ENCODE assay signal across 28 mouse cellular contexts in the genomic region with DNA sequence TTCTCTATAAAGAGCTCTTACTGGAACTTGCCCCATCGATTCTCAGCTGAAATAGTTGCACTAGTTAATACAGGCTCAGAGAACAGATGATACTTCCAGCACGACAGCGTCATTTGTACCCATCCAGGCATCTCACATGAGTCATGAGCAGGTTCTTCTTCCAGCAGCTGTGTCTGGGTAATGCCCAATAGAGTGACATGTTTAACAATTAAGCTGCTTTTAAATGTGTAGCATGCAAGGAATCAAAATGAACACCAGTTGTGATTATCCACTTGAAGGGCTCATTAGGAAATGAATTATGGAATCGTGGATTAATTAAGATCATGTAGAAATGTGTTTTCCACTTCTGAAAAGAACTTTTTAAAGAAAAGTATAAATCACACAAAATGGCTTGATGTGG.
A peak's percentile ranks its signal among the peaks of the same experiment; 100 is the strongest.
DNase-seq lines count a peak whose midpoint lies in the region; ATAC-seq and TF ChIP-seq lines count a peak whose summit lies in the region.
"Had no signal": no experiment of that assay in that cellular context is flagged by ENCODE, and none has a peak within 500 bp of the region (broad histone marks: within the 10 kb centered on the region; RNA-seq: fewer than 3 reads in every experiment).

No protein-coding gene starts in this region.

- no peak overlapping the region for H3K4me3 ChIP-seq in forebrain, embryonic 14.5 days (ENCODE audit: low read depth, low read length)
- H3K4me3 ChIP-seq in forebrain, embryonic 11.5 days (ENCODE audit: low read depth, low read length) = no peak overlapping the region
- H3K4me3 ChIP-seq: embryonic facial prominence, embryonic 10.5 days; embryonic facial prominence, embryonic 13.5 days; erythroblast, embryonic 14.5 days; gastrocnemius, adult 2 months; heart, adult 2 months; heart, embryonic 10.5 days; hindbrain, embryonic 12.5 days; hindbrain, embryonic 15.5 days had no signal

- no peak overlapping the region for H3K27ac ChIP-seq in forebrain, embryonic 14.5 days (ENCODE audit: low read depth, low read length)
- H3K27ac ChIP-seq in forebrain, embryonic 11.5 days (ENCODE audit: low read depth, low read length) = no peak overlapping the region
- H3K27ac ChIP-seq: embryonic facial prominence, embryonic 10.5 days; embryonic facial prominence, embryonic 13.5 days; gastrocnemius, adult 2 months; heart, adult 2 months; heart, embryonic 10.5 days; hindbrain, embryonic 12.5 days; hindbrain, embryonic 15.5 days had no signal

- no peaks in the 10 kb centered on the region for H3K9me3 ChIP-seq in forebrain, embryonic 14.5 days (replicated peaks; ENCODE audit: control insufficient read depth, low read length)
- H3K9me3 ChIP-seq in forebrain, embryonic 11.5 days (ENCODE audit: control insufficient read depth, low read length) = no peaks in the 10 kb centered on the region
- H3K9me3 ChIP-seq: embryonic facial prominence, embryonic 10.5 days; embryonic facial prominence, embryonic 13.5 days; G1E; heart, embryonic 10.5 days; hindbrain, embryonic 12.5 days; hindbrain, embryonic 15.5 days had no signal

- H3K36me3 ChIP-seq in forebrain, embryonic 14.5 days (ENCODE audit: control insufficient read depth, insufficient read depth, low read length) = no peaks in the 10 kb centered on the region
- H3K36me3 ChIP-seq in forebrain, embryonic 11.5 days (ENCODE audit: control insufficient read depth, insufficient read depth, low read length) = no peaks in the 10 kb centered on the region
- H3K36me3 ChIP-seq: embryonic facial prominence, embryonic 10.5 days; embryonic facial prominence, embryonic 13.5 days; G1E; heart, embryonic 10.5 days; hindbrain, embryonic 12.5 days; hindbrain, embryonic 15.5 days had no signal

- DNase-seq in forebrain, embryonic 14.5 days (ENCODE audit: low spot score) = peak; percentile 41
- DNase-seq in forebrain, embryonic 11.5 days (ENCODE audit: low spot score) = no peak
- DNase-seq in heart, adult 11 months = peak; percentile 22
- no peak for DNase-seq in heart, adult 18-20 months
- peak; percentile 20 for DNase-seq in layer of hippocampus, adult 9-11 months
- no peak for DNase-seq in layer of hippocampus, adult 9-10 months (ENCODE audit: low spot score)
- DNase-seq in brain, embryonic 14.5 days (ENCODE audit: low read depth) = peak; percentile 56
- DNase-seq: adrenal gland, postnatal 10 days; adrenal gland, postnatal 36 days; B cell, adult 2 months; cerebellum, adult 11-12 months; cerebellum, adult 8-10 months; cerebellum, postnatal 10 days; cerebellum, postnatal 36 days; embryo, embryonic 11 days; gastrocnemius, adult 2 months; gastrocnemius, postnatal 14 days; heart, adult 2 months had no signal

- ATAC-seq in forebrain, embryonic 14.5 days = peak; percentile 53
- no peak for ATAC-seq in forebrain, embryonic 11.5 days (replicated peaks; ENCODE audit: low FRiP score)
- ATAC-seq: intestine, postnatal 0 days; Patski had no signal

- H3K9ac ChIP-seq in forebrain, embryonic 14.5 days (ENCODE audit: low read length) = no peak overlapping the region
- H3K9ac ChIP-seq in forebrain, embryonic 11.5 days (ENCODE audit: low read length) = no peak overlapping the region
- H3K9ac ChIP-seq: embryonic facial prominence, embryonic 13.5 days; hindbrain, embryonic 12.5 days; hindbrain, embryonic 15.5 days had no signal

- no peak for TF ChIP-seq POLR2A in brain, embryonic 14.5 days (IDR thresholded peaks at IDR 0.05; ENCODE audit: borderline replicate concordance, extremely low read depth, insufficient read depth, insufficient read length, poor library complexity, severe bottlenecking)

- TF ChIP-seq CTCF in brain, embryonic 14.5 days (IDR thresholded peaks at IDR 0.05; ENCODE audit: borderline replicate concordance, extremely low read depth, insufficient read depth, insufficient read length) = no peak

- no peak overlapping the region for H3K4me2 ChIP-seq in forebrain, embryonic 14.5 days (ENCODE audit: low read length)
- no peak overlapping the region for H3K4me2 ChIP-seq in forebrain, embryonic 11.5 days (ENCODE audit: low read depth, low read length, severe bottlenecking)
- H3K4me2 ChIP-seq: embryonic facial prominence, embryonic 13.5 days; hindbrain, embryonic 12.5 days; hindbrain, embryonic 15.5 days had no signal

- H3K27me3 ChIP-seq in forebrain, embryonic 14.5 days (replicated peaks; ENCODE audit: control insufficient read depth, insufficient read depth, low read length) = no peaks in the 10 kb centered on the region
- no peaks in the 10 kb centered on the region for H3K27me3 ChIP-seq in forebrain, embryonic 11.5 days (ENCODE audit: control insufficient read depth, insufficient read depth, low read length)
- H3K27me3 ChIP-seq: CH12.LX; embryonic facial prominence, embryonic 13.5 days; hindbrain, embryonic 12.5 days; hindbrain, embryonic 15.5 days had no signal

- WGBS in forebrain, embryonic 14.5 days = 80% methylated on average over 4 of the region's 4 CpGs
- 83% methylated on average over 4 of the region's 4 CpGs for WGBS in forebrain, embryonic 11.5 days

- H3K4me1 ChIP-seq in forebrain, embryonic 14.5 days (ENCODE audit: control insufficient read depth, insufficient read depth, low read length) = no peaks in the 10 kb centered on the region
- no peaks in the 10 kb centered on the region for H3K4me1 ChIP-seq in forebrain, embryonic 11.5 days (replicated peaks; ENCODE audit: control insufficient read depth, insufficient read depth, low read length)
- H3K4me1 ChIP-seq: embryonic facial prominence, embryonic 10.5 days; heart, embryonic 10.5 days; hindbrain, embryonic 12.5 days had no signal

Comparison
In these comparisons a context has a peak if more than half of its experiments do, and no peak if none do; other contexts are left out.
1. DNase-seq: peak in forebrain, embryonic 14.5 days (single experiment), heart, adult 11 months (single experiment), layer of hippocampus, adult 9-11 months (single experiment) and brain, embryonic 14.5 days (single experiment); none in forebrain, embryonic 11.5 days (single experiment), heart, adult 18-20 months (0 of 2) and layer of hippocampus, adult 9-10 months (single experiment).